Mouse (Mus musculus): Measurements from ENCODE around the gene Napsa. TPM values are rescaled to one million over a fixed set of nuclear protein-coding genes. Genes with fewer than 3 reads are reported as not detected.

Napsa gene
- polyA plus RNA-seq, 1 experiment from 2014 or later, result 1.2 TPM

DNA sequence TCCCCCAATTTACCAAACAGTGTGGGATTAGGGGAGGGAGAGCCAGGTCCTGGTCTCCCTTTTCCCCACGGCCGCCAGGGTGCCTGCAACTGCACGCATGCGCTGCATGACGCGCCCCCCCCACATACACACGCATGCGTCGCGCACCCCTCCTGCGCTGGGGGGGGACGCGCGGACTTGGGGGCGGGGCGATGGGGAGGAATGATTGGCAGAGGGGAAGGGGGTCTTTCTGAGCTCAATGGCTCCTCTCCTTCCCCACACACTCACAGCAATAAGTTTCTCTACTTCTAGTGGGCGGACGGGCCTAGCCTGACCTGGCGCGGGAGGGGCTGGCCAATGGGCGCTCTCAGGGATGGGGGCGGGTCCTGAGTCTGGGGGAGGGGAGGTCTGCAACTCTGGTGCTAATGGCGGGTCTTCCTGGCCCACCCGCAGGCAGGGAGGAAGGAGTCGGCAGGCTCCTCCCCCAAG, 32.0 kb downstream of the Napsa start:
- Histone ChIP-seq H3K4me1 (peaks cover 34% of the 10 kb centered on the region), H3K27me3 (peaks cover 70% of the 10 kb centered on the region), H3K9ac (peak overlapping the region; percentile 23; the same call in 1 of the 2 replicates)

DNA sequence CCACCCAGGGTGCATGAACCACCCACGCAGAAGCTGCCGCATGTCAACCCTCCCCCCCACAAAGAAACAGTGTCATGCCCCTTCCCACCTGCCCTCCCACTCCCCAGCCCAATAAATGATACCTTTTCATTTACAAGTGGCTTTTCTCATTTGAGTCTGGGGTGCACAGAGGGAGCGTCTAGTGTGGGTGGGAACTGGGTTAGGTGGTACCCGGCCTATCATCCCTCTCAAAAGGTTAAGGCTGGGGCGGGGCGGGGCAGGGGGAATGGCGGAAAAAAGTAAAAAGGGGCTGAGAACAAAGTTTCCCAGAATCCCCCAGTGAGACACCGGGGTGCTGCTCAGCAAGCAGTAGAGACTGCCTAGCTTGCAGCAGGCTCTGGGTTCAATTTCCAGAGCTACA, 32.4 kb downstream of the Napsa start:
- peak overlapping the region; percentile 50 for H3K4me2 ChIP-seq (replicated peaks)
- H3K4me3 ChIP-seq, result peak overlapping the region; percentile 28
- WGBS, result 1% methylated on average over 8 of the region's 8 CpGs
- peaks cover 34% of the 10 kb centered on the region for H3K4me1 ChIP-seq
- H3K9me3 ChIP-seq (replicated peaks), result 0 out of 2 replicates have a peak, but pooled peaks cover 3% of the 10 kb centered on the region
- H3K36me3 ChIP-seq, result no peaks in the 10 kb centered on the region
- H3K9ac ChIP-seq, result no peak overlapping the region
- no peak overlapping the region for H3K27ac ChIP-seq
- H3K27me3 ChIP-seq, result peaks cover 70% of the 10 kb centered on the region
- ATAC-seq (ENCODE audit: low FRiP score), result no peak

More for the DNA sequence above, 32.0 kb downstream of the Napsa start:
- Histone ChIP-seq H3K27ac (no peak overlapping the region), H3K4me3 (peak overlapping the region; percentile 28), H3K36me3 (no peaks in the 10 kb centered on the region), H3K9me3 (replicated peaks) (0 out of 2 replicates have a peak, but pooled peaks cover 3% of the 10 kb centered on the region), H3K4me2 (replicated peaks) (peak overlapping the region; percentile 50)
- WGBS, result 2% methylated on average over 16 of the region's 25 CpGs
- ATAC-seq (ENCODE audit: low FRiP score), result peak; percentile 57

DNA sequence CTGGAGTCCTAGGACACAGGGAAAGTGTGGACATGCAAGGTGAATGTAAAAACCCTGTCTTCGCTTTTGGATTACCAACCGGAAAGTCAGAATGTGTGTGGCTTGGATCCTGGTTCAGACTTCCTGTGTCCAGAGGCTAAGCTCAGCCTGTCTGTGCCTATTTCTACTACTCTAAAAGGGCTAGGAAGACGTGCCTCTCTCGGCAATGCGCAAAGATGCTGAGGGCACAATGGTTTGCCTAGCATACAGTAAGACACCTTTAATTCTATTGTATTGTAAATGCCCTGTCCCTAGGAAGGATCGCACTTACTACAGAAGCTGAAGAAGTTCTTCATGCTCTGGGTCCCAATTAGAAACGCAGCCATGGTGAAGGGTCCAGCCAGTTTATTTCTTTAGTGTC, 33.3 kb downstream of the Napsa start:
- Histone ChIP-seq H3K27me3 (peaks cover 70% of the 10 kb centered on the region), H3K4me3 (no peak overlapping the region), H3K36me3 (no peaks in the 10 kb centered on the region), H3K27ac (no peak overlapping the region), H3K4me1 (peaks cover 34% of the 10 kb centered on the region), H3K9ac (no peak overlapping the region), H3K9me3 (replicated peaks) (0 out of 2 replicates have a peak, but pooled peaks cover 3% of the 10 kb centered on the region), H3K4me2 (replicated peaks) (no peak overlapping the region)
- WGBS, result 42% methylated on average over 7 of the region's 7 CpGs
- no peak for ATAC-seq (ENCODE audit: low FRiP score)

DNA sequence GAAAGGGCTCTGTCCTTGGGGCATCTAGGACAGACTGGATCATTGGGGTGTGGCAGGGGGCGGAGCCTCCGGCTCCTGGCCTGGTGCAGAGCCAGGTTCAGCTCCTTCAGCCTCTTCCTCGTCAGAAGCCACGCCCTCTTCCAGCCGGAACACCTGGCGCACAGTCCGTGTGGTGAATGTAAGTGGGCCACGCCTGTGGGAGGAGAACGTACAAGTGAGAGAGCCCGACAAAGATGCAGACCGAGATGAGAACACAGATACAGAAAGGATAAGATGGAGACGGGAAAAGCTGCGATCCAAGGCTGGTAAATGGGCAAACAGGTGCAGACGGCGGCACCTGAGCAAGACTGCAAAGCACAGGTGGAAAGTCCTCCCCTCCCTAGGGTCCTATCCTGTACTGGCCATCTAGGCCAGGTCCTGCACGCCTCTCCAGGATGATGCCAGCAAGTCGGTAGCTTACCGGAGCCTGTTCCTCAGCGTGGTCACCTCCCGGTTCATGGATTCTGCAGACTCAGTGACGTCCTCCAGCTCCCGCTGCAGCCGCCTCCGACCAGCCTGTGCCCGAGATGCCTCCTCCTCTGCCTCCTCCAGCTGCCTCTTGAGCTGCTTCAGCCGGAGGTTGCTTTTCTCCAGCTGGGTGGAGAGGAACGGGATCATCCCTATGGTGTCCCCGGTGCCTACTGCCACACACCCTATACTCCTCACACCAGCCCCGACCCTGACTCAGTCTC, 34.2 kb downstream of the Napsa start:
- Histone ChIP-seq H3K9me3 (replicated peaks) (0 out of 2 replicates have a peak, but pooled peaks cover 3% of the 10 kb centered on the region), H3K4me1 (peaks cover 31% of the 10 kb centered on the region), H3K9ac (no peak overlapping the region), H3K36me3 (no peaks in the 10 kb centered on the region), H3K4me3 (no peak overlapping the region), H3K27ac (no peak overlapping the region), H3K4me2 (replicated peaks) (no peak overlapping the region), H3K27me3 (peaks cover 61% of the 10 kb centered on the region)
- ATAC-seq (ENCODE audit: low FRiP score), result no peak
- WGBS, result 10% methylated on average over 29 of the region's 29 CpGs

DNA sequence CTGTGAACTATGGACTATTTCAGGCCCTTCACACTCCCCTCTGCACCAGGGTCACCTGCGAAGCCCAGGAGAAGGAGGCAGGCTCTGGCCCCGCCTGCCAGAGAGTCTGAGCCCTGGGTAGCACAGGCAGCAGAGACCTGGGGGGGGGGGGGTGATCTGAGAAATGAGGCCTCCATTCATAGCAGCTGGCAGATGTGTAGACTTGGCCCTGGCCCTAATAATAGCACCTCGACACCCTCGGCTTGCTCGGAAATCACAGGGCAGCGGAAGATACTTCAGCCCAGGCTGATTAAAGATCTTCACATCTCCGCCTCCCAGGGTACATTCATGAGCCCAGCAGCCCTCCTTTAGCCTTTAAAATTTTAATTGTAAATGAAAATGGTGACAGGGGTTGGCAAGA, 40.0 kb downstream of the Napsa start:
- H3K9ac ChIP-seq, result no peak overlapping the region
- no peaks in the 10 kb centered on the region for H3K9me3 ChIP-seq (replicated peaks)
- 82% methylated on average over 7 of the region's 7 CpGs for whole genome bisulfite sequencing
- H3K4me1 ChIP-seq, result peaks cover 3% of the 10 kb centered on the region; the same call in 1 of the 2 replicates
- peaks cover 40% of the 10 kb centered on the region for H3K27me3 ChIP-seq
- no peak for ATAC-seq (ENCODE audit: low FRiP score)
- H3K4me2 ChIP-seq (replicated peaks), result no peak overlapping the region
- H3K27ac ChIP-seq, result no peak overlapping the region
- H3K4me3 ChIP-seq, result no peak overlapping the region
- H3K36me3 ChIP-seq, result no peaks in the 10 kb centered on the region

DNA sequence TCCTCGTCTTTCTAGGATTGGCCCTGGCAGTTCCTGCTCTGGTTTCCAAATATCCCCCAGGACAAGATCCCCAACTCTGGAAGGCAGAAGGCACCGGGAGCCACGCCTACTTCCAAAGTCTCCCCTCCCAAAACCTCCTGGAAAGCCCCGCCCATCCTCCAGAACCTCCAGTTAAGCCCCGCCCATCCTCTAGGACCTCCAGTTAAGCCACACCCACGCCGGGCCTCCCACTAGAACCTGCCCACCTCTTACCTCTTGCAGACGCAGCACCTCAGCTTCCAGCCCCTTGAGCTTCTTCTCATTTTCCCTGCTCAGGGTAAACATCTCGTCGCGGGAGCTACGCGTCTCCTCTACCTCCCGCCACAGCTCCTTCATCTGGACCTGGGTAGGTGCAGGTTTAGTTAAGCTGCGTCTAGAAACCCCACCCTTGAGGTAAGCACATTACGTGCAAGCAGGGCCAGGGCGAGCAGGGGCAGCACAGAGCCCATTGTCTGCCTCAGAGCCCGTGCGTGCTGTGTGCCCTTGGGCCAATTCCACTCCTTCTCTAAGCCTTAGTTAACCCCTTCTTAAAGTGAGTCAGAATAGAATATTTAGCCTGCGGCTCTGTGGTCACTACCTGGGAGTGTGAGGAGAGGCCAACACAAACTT, 42.0 kb downstream of the Napsa start:
- Histone ChIP-seq H3K36me3 (no peaks in the 10 kb centered on the region), H3K9me3 (replicated peaks) (no peaks in the 10 kb centered on the region), H3K4me3 (no peak overlapping the region), H3K27me3 (peaks cover 30% of the 10 kb centered on the region), H3K4me1 (peaks cover 3% of the 10 kb centered on the region; the same call in 1 of the 2 replicates), H3K4me2 (replicated peaks) (peak overlapping the region; percentile 24), H3K9ac (no peak overlapping the region), H3K27ac (no peak overlapping the region)
- 8% methylated on average over 20 of the region's 20 CpGs for WGBS
- ATAC-seq (ENCODE audit: low FRiP score), result no peak

DNA sequence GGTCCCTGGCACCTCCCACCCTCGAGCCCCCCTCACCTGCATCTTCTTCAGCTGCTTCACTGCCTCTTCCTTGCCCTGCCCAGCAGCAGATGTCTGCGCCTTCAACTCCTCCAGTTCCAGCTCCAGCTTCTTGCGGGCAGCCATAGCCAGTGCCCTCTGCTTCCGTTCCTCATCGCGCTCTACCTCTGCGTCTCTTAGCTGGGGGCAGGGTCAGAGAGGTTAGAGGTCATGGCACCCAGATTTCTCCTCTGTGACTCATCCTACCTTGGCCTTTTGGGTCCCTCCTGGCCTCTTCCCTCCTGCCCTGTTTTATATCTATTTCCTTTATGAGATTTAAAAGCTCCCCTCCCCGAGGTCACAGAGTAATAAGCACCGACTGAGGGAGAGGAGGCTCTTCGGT, 43.1 kb downstream of the Napsa start:
- 14% methylated on average over 10 of the region's 10 CpGs for WGBS
- no peaks in the 10 kb centered on the region for H3K36me3 ChIP-seq
- H3K4me2 ChIP-seq (replicated peaks), result 0 out of 2 replicates have a peak overlapping the region, but pooled peaks have one; percentile 2
- no peak for ATAC-seq (ENCODE audit: low FRiP score)
- H3K27me3 ChIP-seq, result peaks cover 30% of the 10 kb centered on the region
- H3K9me3 ChIP-seq (replicated peaks), result 0 out of 2 replicates have a peak, but pooled peaks cover 5% of the 10 kb centered on the region
- H3K27ac ChIP-seq, result no peak overlapping the region
- no peak overlapping the region for H3K4me3 ChIP-seq
- no peak overlapping the region for H3K9ac ChIP-seq
- peaks cover 3% of the 10 kb centered on the region; the same call in 1 of the 2 replicates for H3K4me1 ChIP-seq

DNA sequence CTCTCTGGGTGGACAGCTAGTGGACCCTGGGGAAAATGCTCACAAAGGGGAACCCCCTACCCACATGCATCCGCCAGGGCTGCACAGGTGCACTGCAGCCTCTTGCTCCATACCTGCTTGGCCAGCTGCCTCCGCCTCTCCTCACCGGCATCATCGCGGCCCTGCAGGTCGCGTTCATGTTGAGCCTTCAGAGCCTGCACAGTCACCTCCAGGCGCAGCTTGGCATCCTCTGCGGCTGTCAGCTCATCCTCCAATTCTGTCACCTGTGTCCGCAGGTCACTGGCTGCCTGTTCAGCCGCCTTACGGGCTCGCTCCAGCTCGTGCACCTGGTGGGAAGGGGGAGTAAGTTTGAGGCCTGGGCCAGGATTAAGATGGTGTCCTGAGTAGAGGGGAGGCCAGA, 43.8 kb downstream of the Napsa start:
- 0 out of 2 replicates have a peak, but pooled peaks cover 5% of the 10 kb centered on the region for H3K9me3 ChIP-seq (replicated peaks)
- H3K9ac ChIP-seq, result no peak overlapping the region
- H3K36me3 ChIP-seq, result no peaks in the 10 kb centered on the region
- H3K27me3 ChIP-seq, result peaks cover 30% of the 10 kb centered on the region
- peaks cover 3% of the 10 kb centered on the region; the same call in 1 of the 2 replicates for H3K4me1 ChIP-seq
- no peak overlapping the region for H3K4me2 ChIP-seq (replicated peaks)
- no peak overlapping the region for H3K27ac ChIP-seq
- no peak for ATAC-seq (ENCODE audit: low FRiP score)
- 78% methylated on average over 14 of the region's 14 CpGs for WGBS
- H3K4me3 ChIP-seq, result no peak overlapping the region

DNA sequence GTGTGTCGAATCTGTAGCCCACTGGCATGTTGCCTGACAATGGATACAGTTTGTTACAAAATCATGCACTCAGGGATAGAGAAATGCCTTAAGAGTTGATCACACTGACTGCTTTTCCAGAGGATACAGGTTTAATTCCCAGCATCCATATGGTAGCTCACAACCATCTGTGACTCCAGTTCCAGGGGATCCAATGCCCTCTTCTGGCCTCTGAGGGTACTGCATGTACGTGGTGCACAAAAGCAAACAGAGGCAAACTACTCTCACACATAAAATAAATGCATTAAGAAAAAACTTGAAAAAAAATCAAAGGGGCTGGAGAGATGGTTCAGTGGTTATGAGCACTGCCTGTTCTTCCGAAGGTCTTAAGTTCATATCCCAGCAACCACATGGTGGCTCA, 44.9 kb downstream of the Napsa start:
- H3K4me1 ChIP-seq, result peaks cover 3% of the 10 kb centered on the region; the same call in 1 of the 2 replicates
- no peak for ATAC-seq (ENCODE audit: low FRiP score)
- H3K9me3 ChIP-seq (replicated peaks), result 0 out of 2 replicates have a peak, but pooled peaks cover 6% of the 10 kb centered on the region
- H3K4me3 ChIP-seq, result no peak overlapping the region
- H3K36me3 ChIP-seq, result no peaks in the 10 kb centered on the region
- H3K27me3 ChIP-seq, result peaks cover 30% of the 10 kb centered on the region
- no peak overlapping the region for H3K9ac ChIP-seq
- 78% methylated on average over 3 of the region's 3 CpGs for whole genome bisulfite sequencing
- H3K4me2 ChIP-seq (replicated peaks), result no peak overlapping the region
- no peak overlapping the region for H3K27ac ChIP-seq

DNA sequence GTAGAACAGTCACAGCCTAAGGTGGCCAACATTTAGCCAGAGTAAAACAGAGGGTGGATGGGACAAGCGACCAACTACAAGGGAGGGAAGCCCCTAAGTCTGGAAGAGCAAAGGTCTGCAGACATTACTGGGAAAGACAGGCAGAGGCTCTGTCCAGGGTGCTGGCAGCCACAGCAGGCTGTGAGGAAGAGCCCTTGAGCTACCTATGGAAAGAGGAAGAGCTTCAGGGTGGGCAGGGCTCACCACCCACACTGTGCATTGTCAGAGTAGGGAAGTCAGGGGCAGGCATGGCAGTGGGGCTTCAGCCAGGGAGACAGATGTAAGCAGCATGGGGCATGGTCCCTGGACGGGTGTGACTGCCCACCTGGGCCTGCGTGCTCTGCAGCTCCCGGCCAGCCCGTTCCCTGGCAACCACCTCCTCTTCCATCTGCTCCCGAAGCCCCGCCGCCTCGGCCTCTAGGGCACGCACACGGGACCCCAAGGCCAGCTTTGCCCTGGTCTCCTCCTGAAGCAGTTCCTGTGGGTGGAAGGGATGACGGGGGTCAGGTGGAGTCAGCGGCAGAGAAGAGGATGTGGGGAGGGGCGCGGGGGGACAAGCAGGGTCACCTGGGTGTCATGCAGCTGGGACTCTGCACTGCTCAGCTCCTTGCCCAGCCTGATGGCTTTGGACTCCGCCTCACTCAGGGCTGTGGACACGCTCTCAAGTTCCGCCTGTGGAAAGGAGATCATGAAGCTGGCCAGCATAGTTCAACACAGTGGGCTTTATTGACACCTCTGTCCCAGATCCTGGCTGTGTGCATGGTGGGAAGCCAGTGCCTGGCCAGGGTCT, 51.7 kb downstream of the Napsa start:
- WGBS, result 37% methylated on average over 18 of the region's 18 CpGs

DNA sequence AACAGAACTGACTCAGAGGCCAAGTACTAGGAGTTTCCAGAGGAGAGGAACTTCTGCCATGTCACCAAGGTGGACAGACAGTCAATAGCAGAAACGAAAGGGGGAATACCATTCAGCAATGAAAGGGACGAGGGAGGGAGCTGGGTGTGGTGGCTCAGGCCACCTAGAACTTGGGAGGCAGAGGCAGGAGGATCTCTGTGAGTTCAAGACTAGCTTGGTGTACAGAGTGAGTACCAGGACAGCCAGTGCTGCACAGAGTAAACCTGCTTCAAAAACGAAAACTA, 52.3 kb downstream of the Napsa start:
- WGBS, result 82% methylated on average over 3 of the region's 3 CpGs
- ATAC-seq (ENCODE audit: low FRiP score), result no peak
- Histone ChIP-seq H3K4me2 (replicated peaks) (no peak overlapping the region), H3K4me1 (peaks cover 4% of the 10 kb centered on the region; the same call in 1 of the 2 replicates), H3K36me3 (no peaks in the 10 kb centered on the region), H3K9ac (no peak overlapping the region), H3K27ac (no peak overlapping the region), H3K4me3 (no peak overlapping the region), H3K27me3 (peaks cover 10% of the 10 kb centered on the region), H3K9me3 (replicated peaks) (peaks cover 6% of the 10 kb centered on the region; the same call in 1 of the 2 replicates)

More for the DNA sequence above, 51.7 kb downstream of the Napsa start:
- H3K9me3 ChIP-seq (replicated peaks), result peaks cover 9% of the 10 kb centered on the region; the same call in 1 of the 2 replicates
- H3K4me3 ChIP-seq, result no peak overlapping the region
- no peak overlapping the region for H3K4me2 ChIP-seq (replicated peaks)
- H3K27ac ChIP-seq, result no peak overlapping the region
- peaks cover 10% of the 10 kb centered on the region for H3K27me3 ChIP-seq
- no peaks in the 10 kb centered on the region for H3K36me3 ChIP-seq
- ATAC-seq (ENCODE audit: low FRiP score), result no peak
- H3K4me1 ChIP-seq, result peaks cover 4% of the 10 kb centered on the region; the same call in 1 of the 2 replicates
- H3K9ac ChIP-seq, result no peak overlapping the region

DNA sequence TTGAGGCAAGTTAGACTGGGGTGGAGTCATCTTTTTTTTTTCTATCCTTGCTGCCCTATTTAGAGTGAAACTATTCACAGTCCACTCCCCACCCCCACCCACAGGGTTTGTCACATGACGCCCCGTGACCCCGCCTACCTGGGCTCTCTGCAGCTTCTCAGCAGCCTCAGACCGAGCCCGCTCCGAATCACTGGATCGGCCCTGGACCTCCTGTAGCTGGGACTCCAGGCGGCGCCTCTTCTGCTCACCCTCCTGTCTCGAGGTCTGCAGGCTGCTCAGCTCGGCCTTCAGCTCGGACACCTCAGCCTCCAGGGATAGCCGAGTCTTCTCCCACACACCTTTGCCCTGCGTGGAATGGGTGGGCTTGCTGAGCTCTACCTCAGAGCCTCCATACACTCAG, 52.6 kb downstream of the Napsa start:
- no peak for ATAC-seq (ENCODE audit: low FRiP score)
- peaks cover 4% of the 10 kb centered on the region; the same call in 1 of the 2 replicates for H3K9me3 ChIP-seq (replicated peaks)
- H3K27me3 ChIP-seq, result peaks cover 10% of the 10 kb centered on the region
- H3K4me2 ChIP-seq (replicated peaks), result no peak overlapping the region
- WGBS, result 64% methylated on average over 14 of the region's 14 CpGs
- no peak overlapping the region for H3K4me3 ChIP-seq
- no peak overlapping the region for H3K9ac ChIP-seq
- no peak overlapping the region for H3K27ac ChIP-seq
- H3K36me3 ChIP-seq, result no peaks in the 10 kb centered on the region
- H3K4me1 ChIP-seq, result peaks cover 4% of the 10 kb centered on the region; the same call in 1 of the 2 replicates
